Mouse (Mus musculus): ENCODE measurements around the gene Opcml. TPM values are rescaled to one million over a fixed set of nuclear protein-coding genes. Genes with fewer than 3 reads are reported as not detected.

Gene Opcml
- total and polyA plus RNA-seq, 2 experiments from 2014 or later: 71.2 to 128 TPM

- no peaks in the 10 kb centered on the region for H3K36me3 ChIP-seq (ENCODE audit: insufficient read depth, low read length)
- no peak for TF ChIP-seq CTCF (IDR thresholded peaks at IDR 0.05)
- ATAC-seq (ENCODE audit: low FRiP score) (no peak), DNase-seq (ENCODE audit: low spot score) (no peak)
- H3K9ac ChIP-seq (replicated peaks; ENCODE audit: low read length, poor library complexity, severe bottlenecking): no peak overlapping the region
- H3K9me3 ChIP-seq (ENCODE audit: low read length): no peaks in the 10 kb centered on the region
- 0 out of 2 replicates have a peak, but pooled peaks cover 7% of the 10 kb centered on the region for H3K4me1 ChIP-seq (ENCODE audit: insufficient read depth, low read length)
- no peaks in the 10 kb centered on the region for H3K27me3 ChIP-seq (ENCODE audit: insufficient read depth, low read length)
- no peak overlapping the region for H3K27ac ChIP-seq (ENCODE audit: low read depth, low read length)
- WGBS: 74% methylated on average over 4 of the region's 4 CpGs
- H3K4me3 ChIP-seq (ENCODE audit: low read depth, low read length): no peak overlapping the region
- H3K4me2 ChIP-seq (ENCODE audit: low read depth, low read length, poor library complexity, severe bottlenecking): no peak overlapping the region
Observed at GRCm38 (mm10) chr9:28536637-28537036, 746.1 kb downstream of the Opcml start.

DNA sequence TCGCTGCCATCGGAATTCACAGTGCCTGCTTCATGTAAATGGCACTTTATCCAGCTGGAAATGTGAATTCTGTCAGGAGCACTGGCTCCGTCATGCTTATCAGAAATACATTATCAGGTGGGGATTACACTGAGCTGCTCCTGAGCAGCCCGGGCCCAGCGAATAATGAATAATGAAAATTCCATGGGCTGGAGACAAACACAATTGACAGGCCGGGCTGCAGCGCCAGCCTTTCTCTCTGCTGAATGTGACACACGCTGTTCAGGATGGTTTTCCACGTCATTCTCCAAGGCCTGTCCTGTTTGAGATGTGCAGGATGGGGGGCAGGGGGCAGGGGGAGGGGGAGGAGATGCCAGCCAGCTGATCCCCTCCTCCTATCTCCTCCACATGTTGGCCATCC, 757.6 kb downstream of the Opcml start:
- DNase-seq (ENCODE audit: low spot score) (peak; percentile 26), ATAC-seq (ENCODE audit: low FRiP score) (no peak; the same call in 1 of the 2 replicates)

DNA sequence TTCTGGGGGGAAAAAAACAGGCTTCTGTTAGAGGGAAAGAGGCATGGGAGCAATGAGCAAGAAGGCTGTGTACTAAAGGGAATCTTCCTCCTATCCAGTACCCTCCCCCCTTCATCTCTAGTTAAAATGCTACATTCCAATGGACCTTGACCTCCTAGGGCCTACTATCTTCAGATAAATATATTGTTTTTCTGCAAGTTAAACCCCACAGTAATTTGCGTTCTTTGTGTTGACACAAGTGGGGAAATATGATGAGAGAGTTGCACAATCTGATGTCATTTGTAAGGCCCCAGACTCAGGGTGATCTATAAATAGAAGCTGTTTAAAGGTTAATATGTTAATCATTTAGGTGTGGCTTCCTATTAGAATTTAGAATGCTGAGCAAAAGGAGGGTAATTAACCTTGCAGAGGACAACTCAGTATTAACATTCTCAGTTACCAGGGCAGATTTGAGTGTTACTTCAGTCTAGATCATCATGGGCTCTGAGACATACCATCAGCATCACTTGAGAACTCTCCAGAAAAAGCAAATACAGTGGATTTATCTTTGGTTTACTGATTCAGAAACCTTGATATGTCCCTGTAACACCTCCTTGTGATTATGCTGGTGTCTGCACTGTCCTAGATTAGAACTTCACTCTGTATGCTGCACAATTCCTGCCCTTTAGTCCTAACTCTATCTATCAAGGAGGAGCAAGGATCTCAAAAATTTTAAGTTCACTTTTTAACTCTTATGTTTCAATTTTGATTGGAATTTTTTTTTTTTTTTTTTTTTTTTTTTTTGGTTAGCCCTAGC, 762.0 kb downstream of the Opcml start:
- Histone ChIP-seq H3K36me3 (ENCODE audit: insufficient read depth, low read length) (no peaks in the 10 kb centered on the region), H3K27me3 (ENCODE audit: insufficient read depth, low read length) (no peaks in the 10 kb centered on the region), H3K9me3 (ENCODE audit: low read length) (no peaks in the 10 kb centered on the region), H3K27ac (ENCODE audit: low read depth, low read length) (no peak overlapping the region), H3K4me3 (ENCODE audit: low read depth, low read length) (no peak overlapping the region), H3K9ac (replicated peaks; ENCODE audit: low read length, poor library complexity, severe bottlenecking) (no peak overlapping the region), H3K4me1 (ENCODE audit: insufficient read depth, low read length) (no peaks in the 10 kb centered on the region), H3K4me2 (ENCODE audit: low read depth, low read length, poor library complexity, severe bottlenecking) (no peak overlapping the region)
- ATAC-seq (ENCODE audit: low FRiP score) (no peak), DNase-seq (ENCODE audit: low spot score) (no peak)
- 89% methylated on average over 1 of the region's 1 CpGs for WGBS
- no peak for TF ChIP-seq CTCF (IDR thresholded peaks at IDR 0.05)

More for the DNA sequence above, 757.6 kb downstream of the Opcml start:
- Histone ChIP-seq H3K27ac (ENCODE audit: low read depth, low read length) (peak overlapping the region; percentile 39), H3K36me3 (ENCODE audit: insufficient read depth, low read length) (no peaks in the 10 kb centered on the region), H3K27me3 (ENCODE audit: insufficient read depth, low read length) (no peaks in the 10 kb centered on the region), H3K9me3 (ENCODE audit: low read length) (no peaks in the 10 kb centered on the region), H3K4me1 (ENCODE audit: insufficient read depth, low read length) (no peaks in the 10 kb centered on the region), H3K9ac (replicated peaks; ENCODE audit: low read length, poor library complexity, severe bottlenecking) (no peak overlapping the region), H3K4me3 (ENCODE audit: low read depth, low read length) (no peak overlapping the region), H3K4me2 (ENCODE audit: low read depth, low read length, poor library complexity, severe bottlenecking) (no peak overlapping the region)
- no peak for TF ChIP-seq CTCF (IDR thresholded peaks at IDR 0.05)
- WGBS: 7% methylated on average over 9 of the region's 9 CpGs

GRCm38 (mm10) chr9:28558628-28559027, 768.1 kb downstream of the Opcml start:
- no peak overlapping the region for H3K27ac ChIP-seq (ENCODE audit: low read depth, low read length)
- TF ChIP-seq CTCF (IDR thresholded peaks at IDR 0.05): no peak
- no peaks in the 10 kb centered on the region for H3K9me3 ChIP-seq (ENCODE audit: low read length)
- H3K36me3 ChIP-seq (ENCODE audit: insufficient read depth, low read length): no peaks in the 10 kb centered on the region
- ATAC-seq (ENCODE audit: low FRiP score) (no peak), DNase-seq (ENCODE audit: low spot score) (peak; percentile 18)
- 0 out of 2 replicates have a peak, but pooled peaks cover 2% of the 10 kb centered on the region for H3K4me1 ChIP-seq (ENCODE audit: insufficient read depth, low read length)
- no peak overlapping the region for H3K4me2 ChIP-seq (ENCODE audit: low read depth, low read length, poor library complexity, severe bottlenecking)
- no peak overlapping the region for H3K9ac ChIP-seq (replicated peaks; ENCODE audit: low read length, poor library complexity, severe bottlenecking)
- H3K27me3 ChIP-seq (ENCODE audit: insufficient read depth, low read length): no peaks in the 10 kb centered on the region
- WGBS: 68% methylated on average over 2 of the region's 2 CpGs
- no peak overlapping the region for H3K4me3 ChIP-seq (ENCODE audit: low read depth, low read length)

GRCm38 (mm10) chr9:28561761-28562160, 771.2 kb downstream of the Opcml start:
- H3K4me2 ChIP-seq (ENCODE audit: low read depth, low read length, poor library complexity, severe bottlenecking): no peak overlapping the region
- no peaks in the 10 kb centered on the region for H3K9me3 ChIP-seq (ENCODE audit: low read length)
- H3K27ac ChIP-seq (ENCODE audit: low read depth, low read length): no peak overlapping the region
- H3K4me3 ChIP-seq (ENCODE audit: low read depth, low read length): no peak overlapping the region
- no peaks in the 10 kb centered on the region for H3K36me3 ChIP-seq (ENCODE audit: insufficient read depth, low read length)
- DNase-seq (ENCODE audit: low spot score) (peak; percentile 18), ATAC-seq (ENCODE audit: low FRiP score) (no peak)
- no peaks in the 10 kb centered on the region for H3K27me3 ChIP-seq (ENCODE audit: insufficient read depth, low read length)
- no peak overlapping the region for H3K9ac ChIP-seq (replicated peaks; ENCODE audit: low read length, poor library complexity, severe bottlenecking)
- 27% methylated on average over 6 of the region's 6 CpGs for WGBS
- 0 out of 2 replicates have a peak, but pooled peaks cover 2% of the 10 kb centered on the region for H3K4me1 ChIP-seq (ENCODE audit: insufficient read depth, low read length)
- no peak for TF ChIP-seq CTCF (IDR thresholded peaks at IDR 0.05)

GRCm38 (mm10) chr9:28563066-28563683, 772.6 kb downstream of the Opcml start:
- peak overlapping the region; percentile 18; the same call in 1 of the 2 replicates for H3K27ac ChIP-seq (ENCODE audit: low read depth, low read length)
- no peak overlapping the region for H3K4me2 ChIP-seq (ENCODE audit: low read depth, low read length, poor library complexity, severe bottlenecking)
- DNase-seq (ENCODE audit: low spot score) (no peak), ATAC-seq (ENCODE audit: low FRiP score) (no peak)
- 56% methylated on average over 14 of the region's 14 CpGs for WGBS
- H3K4me1 ChIP-seq (ENCODE audit: insufficient read depth, low read length): 0 out of 2 replicates have a peak, but pooled peaks cover 2% of the 10 kb centered on the region
- no peak overlapping the region for H3K4me3 ChIP-seq (ENCODE audit: low read depth, low read length)
- H3K9me3 ChIP-seq (ENCODE audit: low read length): no peaks in the 10 kb centered on the region
- H3K9ac ChIP-seq (replicated peaks; ENCODE audit: low read length, poor library complexity, severe bottlenecking): no peak overlapping the region
- no peaks in the 10 kb centered on the region for H3K27me3 ChIP-seq (ENCODE audit: insufficient read depth, low read length)
- H3K36me3 ChIP-seq (ENCODE audit: insufficient read depth, low read length): no peaks in the 10 kb centered on the region
- TF ChIP-seq CTCF (IDR thresholded peaks at IDR 0.05): no peak
